Mouse (Mus musculus) cerebellum, adult 8-10 months (tissue): Measurements from ENCODE around the gene Serpinb13.
"Not testable (repeated sequence)": the region's sequence is repeated elsewhere in the genome, so short reads cannot be mapped to it uniquely, and the experiment has no call there.

ENCODE experiments used
- DNase-seq: peaks from one replicate; pipeline ENCODE4 v3.0.0; 2022

Serpinb13 gene

DNA sequence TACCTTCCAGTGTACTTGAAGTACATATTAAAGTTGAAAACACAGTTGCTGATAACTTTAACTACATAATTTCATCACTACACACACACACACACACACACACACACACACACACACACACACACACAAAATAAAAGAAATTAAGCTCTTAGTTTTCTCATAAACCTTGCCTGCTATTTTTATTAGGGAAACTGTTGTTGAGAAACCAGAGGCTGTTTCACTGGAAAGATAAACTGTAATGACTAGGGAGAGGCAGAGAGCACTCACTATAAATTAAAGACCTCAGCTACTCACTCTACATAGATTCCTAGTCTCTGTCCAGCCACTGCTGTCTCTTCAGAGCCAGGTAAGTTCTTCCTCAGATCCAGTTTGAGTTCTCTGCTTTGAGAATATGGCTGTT, at the start of gene Serpinb13:
Gene Serpinb13, plus strand, starts transcription at position 301 of the 400 bp plus-strand sequence.
- DNase-seq: no peak

DNA sequence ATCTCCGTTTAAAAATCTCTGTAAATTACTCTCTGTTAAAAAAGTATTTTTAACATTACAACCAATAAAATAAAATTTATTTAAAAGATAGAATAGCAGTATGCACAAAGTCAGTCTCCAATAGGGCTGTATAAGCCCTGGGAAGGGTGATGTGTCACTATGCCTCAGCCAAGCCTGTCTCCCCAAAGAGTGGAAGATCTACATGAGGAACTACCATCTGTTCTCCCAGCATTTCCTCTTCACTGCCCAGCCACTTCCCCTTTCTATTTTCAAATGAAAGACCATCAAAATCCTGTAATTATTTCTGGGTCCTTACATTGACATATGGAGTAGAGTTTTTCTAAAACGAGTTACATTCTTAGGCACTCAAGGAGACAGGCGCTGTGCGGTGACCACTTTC, 48.8 kb upstream of the Serpinb13 start:
- no peak for DNase-seq

DNA sequence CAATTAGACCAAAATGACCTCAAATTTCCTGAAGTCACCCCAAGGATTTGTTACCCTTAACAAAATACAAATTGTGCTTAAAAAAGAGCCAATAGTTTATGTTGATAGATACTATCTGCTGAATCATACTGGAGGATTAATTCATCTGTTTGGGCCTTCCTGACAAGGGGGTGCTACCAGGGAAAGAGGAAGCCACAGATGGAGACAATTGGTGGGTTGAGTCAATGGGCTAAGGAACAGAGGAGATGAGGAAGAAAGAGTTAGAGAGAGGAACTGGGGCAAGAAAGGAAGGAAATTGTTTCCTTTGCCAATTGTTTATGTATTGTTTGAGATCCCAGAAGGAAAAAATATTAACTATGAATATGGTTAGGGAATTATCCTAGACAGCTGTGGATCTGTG, 47.1 kb upstream of the Serpinb13 start:
- no peak for DNase-seq

DNA sequence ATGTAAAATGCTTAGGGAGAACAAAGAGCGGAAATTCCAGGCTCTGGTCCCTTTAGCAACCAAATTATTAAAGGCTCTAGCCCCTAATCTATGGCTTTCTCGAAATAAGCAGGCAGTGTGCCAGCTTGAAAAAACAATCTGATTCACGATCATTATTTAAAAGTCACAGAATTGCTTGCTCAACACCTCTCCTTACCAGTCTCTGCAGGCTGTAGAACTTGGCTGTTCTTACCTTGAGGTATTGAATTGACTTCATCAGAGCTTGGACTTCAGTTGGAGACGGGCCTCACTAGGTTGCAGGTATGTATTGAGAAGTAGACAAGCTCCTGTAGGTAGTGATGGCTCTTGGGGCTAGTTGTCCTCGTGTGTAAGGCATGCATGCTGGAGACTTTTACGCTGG, 46.5 kb upstream of the Serpinb13 start, which contains the start of gene Serpinb12:
Gene Serpinb12, plus strand, starts transcription at position 185 of the 400 bp plus-strand sequence.
- no peak for DNase-seq

DNA sequence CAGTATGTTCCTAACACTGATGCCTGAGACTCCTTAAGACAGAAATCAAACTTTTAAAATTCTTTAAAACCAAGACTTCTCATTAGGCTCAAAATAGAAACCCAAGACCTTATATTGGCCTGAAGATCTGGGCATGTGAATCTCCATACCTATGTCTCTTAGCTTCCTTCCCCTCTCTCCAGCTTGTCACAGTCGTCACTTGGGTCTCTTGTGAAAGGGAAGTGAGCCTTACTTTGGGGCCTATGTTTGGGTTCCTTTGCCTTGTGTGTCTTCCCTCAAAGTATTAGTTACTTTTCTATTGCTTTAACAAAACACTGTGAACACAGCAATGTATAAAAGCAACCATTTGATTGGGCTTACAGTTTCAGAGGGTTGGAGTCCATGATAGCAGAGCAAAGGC, 33.6 kb upstream of the Serpinb13 start:
- DNase-seq: no peak

DNA sequence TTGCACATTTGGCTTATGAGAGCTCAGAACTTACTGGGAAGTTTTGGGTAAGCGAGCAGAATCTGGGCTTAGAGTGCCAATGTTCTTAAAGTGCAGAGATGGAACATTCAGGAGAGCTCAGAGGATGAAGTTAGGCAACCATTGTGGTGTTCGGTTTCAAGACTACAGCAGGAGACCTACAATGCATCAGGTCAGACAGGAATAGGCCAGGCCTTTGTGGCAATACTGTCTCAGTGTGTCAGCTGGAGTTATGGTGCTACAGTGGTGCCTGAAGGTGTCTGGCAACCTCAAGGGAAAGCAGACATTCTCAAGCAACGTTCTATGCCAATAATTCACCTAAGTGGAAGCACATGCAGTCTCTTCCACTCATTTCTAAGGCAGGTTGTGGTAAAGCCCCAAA, 20.8 kb upstream of the Serpinb13 start:
- DNase-seq: no peak

DNA sequence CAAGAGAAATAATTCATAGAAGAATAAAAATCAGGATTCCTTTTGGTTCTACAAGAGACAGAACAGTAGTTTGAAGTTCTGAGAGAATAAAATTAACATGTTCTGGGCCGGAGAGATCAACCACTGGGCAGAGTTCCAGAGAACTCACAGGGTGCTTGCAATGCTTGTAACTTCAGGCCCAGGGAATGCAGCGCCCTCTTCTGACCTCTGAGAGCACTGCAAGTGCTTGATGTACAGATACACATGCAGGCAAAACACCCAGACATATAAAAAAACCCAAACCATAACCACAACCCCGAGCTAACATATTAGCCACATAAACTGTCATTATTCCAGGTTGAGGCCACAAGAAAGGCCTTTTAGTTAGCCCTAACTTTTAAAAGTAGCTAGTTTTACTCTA, 19.8 kb upstream of the Serpinb13 start:
- DNase-seq: no peak

DNA sequence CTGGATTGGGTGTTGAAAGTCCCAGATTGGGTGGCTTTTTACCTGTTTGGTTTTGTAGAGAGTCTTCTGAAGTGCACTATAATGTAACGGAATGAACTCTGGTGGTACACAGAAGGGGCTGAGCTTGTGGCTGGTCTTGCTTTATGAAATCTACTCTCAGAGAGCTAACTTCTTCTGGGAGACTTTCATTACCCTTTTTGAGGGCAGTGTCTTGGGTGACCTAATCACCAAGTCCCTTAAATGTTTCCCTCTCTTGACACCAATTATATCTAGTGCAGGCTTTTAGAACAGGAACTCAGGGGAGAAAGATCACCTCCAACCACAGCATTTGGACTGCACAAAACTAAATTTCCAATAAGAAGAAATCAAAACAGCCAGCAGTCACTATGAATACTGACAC, 2.3 kb downstream of the Serpinb13 start:
- no peak for DNase-seq

DNA sequence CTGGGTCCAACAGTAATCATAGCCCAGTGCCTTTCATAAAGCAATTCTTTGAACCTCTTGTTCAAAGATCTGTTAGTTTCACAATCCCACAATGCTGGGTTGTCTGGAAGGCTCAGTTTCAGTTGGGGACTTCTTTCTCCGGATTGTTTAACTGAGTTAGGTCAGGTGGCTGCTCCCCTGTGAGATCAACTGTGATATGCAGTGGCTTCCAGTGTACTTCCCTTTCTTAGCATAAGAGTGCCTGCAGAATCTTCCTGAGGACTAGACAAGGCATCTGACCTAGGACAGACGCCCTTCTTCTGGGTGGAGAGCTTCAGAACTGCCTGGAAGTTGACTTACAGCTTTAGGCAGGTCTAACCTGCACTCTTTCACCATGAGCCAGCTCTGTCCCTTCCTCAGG, 3.1 kb downstream of the Serpinb13 start:
- no peak for DNase-seq

DNA sequence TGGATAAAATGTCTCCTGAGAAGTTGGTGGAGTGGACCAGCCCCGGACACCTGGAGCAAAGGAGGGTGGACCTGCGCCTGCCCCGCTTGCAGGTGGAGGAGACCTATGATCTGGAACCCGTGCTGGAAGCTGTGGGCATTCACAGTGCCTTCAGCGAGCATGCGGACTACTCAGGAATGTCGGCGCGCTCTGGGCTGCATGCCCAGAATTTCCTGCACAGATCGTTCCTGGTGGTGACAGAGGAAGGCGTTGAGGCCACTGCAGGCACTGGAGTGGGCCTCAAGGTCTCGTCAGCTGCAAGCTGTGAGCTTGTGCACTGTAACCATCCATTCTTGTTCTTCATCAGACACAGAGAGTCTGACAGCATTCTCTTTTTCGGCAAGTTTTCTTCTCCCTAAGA, 19.6 kb downstream of the Serpinb13 start:
- no peak for DNase-seq

DNA sequence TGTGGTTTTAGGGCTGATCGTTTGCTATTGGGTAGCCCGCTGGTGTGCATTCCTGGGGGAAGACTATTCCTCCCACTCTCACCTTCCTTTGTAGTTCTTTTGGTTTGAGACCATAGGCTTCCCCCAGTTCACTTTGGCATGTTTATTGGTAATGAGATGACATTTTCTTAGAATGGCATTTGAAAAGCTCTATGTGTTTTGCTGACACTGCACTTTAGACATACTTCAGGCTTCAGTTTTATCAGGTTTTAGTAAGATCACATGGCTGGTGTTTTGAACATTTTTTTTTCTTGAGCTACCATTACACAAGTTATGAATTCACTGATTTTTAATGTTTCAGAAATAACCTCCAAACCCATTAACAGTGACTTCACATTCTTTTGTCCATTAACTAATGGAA, 21.0 kb downstream of the Serpinb13 start:
- no peak for DNase-seq

DNA sequence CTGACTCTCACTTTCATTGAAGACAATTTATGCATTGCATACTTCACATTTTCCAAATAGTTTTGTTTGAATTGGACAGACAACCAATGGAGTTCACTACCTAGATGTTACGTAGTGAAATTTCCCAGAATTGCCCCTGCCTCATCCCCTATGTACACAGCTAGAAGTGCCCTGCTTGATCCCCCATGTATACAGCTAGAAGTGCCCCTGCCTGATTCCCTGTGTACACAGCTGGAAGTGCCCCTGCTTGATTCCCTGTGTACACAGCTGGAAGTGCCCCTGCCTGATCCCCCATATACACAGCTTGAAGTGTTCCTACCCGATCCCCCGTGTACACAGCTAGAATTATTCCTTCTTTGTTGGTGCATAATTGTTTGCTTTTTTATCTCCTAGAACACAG, 25.5 kb downstream of the Serpinb13 start:
- no peak for DNase-seq

DNA sequence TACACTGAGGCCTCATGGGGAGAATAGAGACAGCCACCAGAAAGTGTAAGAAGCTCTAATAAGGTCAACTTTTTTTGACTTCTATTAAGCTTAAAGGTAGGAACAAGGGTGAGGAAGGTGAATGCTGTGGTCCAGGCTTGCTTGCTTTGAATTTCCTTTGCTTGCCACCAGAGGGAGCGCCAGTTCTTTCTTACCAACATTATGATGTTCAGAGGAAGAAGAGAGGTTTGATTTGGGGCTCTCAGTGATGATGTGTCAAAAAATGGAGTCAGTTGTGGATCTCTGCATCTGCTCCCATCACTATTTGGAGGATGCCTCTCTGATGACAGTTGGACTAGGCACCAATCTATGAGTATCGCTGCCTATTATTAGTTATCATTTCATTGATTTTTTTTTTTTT, 33.7 kb downstream of the Serpinb13 start:
- no peak for DNase-seq

DNA sequence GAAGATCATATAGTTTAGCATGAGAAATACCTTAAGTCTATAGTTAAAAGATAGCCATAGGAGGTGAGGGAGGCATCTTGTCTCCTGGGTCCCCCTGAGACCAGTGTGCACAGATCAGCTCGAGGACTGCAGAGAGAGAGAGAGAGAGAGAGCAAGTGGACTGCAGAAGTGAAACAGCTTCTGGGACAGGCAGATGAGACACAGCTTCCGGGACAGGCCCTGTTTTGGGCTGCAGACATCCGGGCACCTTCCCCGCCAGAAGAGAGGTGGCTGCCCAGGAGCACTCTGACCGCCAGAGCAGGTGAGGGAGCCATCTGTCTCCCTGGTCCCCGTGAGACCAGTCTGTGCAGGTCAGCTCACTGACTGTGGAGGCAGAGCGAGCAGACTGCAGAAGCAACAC, 34.4 kb downstream of the Serpinb13 start:
- no peak for DNase-seq

DNA sequence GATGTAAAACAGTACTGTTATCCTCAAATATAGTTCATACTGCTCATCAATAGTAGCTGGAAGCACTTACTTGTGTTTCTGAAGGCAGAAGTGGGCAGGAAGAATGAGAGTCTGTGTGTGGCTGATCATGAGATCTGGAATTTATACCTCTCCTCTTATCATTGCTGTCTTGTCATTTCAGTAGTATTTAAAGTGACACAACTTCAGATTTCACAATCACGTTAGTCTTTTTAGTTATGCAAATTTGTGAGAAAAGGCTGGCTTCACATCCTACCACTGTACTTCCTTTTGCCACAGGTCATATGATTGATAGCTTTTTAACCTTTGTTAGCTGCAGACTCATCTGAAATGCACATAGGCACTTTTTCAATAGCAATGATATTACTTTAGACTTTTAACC, 45.1 kb downstream of the Serpinb13 start:
- DNase-seq: no peak

DNA sequence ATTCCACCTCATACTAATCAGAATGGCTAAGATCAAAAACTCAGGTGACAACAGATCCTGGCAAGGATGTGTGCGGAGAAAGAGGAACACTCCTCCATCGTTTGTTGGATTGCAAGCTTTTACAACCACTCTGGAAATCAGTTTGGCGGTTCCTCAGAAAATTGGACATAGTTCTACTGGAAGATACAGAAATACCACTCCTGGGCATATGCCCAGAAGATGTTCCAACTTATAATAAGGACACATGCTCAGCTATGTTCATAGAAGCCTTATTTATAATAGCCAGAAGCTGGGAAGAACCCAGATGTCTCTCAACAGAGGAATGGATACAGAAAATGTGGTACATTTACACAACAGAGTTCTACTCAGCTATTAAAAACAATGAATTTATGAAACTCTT, 53.5 kb downstream of the Serpinb13 start:
- not testable (repeated sequence) for DNase-seq
